Mouse (Mus musculus) frontal cortex, postnatal 10 days (tissue): ENCODE data around the gene Pik3r3.

Source experiments
- DNase-seq, 2 experiments: peaks; one replicate each; pipeline ENCODE4 v3.0.0; 2022; ENCODE audit warnings: low spot score in 2 of 2, mixed read lengths in 1 of 2

Gene Pik3r3

GRCm38 (mm10) chr4:116219056-116219455 lies 2.4 kb upstream of the Pik3r3 start:
- DNase-seq = no peak

- DNase-seq = no peak
Observed at GRCm38 (mm10) chr4:116220071-116220650, 1.3 kb upstream of the Pik3r3 start.

- DNase-seq = no peak
Observed at GRCm38 (mm10) chr4:116220780-116221139, 658 bp upstream of the Pik3r3 start.

- no peak for DNase-seq
Observed at GRCm38 (mm10) chr4:116221996-116222842, 801 bp downstream of the Pik3r3 start.

GRCm38 (mm10) chr4:116222843-116223119 lies 1.4 kb downstream of the Pik3r3 start:
- no peak for DNase-seq

DNA sequence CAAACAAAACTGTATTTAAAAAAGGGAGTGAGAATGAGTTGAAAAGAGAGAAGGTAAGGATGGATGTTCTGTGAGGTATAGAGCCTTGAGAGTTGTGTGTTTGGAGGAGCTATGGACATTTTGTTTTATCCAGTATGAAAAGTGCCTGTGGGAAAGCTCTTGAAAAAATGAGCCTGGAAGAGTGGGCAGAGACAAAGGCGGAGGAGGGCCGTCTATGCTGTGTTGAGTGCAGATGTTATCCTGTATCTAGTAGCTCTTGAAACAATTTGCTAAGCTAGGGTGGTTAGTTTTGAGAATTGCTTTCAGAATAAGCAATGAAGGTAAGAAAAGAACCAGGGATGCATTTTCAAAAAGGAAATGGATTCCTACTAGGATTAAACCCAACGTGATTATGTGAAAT lies 22.0 kb downstream of the Pik3r3 start:
- no peak for DNase-seq

DNA sequence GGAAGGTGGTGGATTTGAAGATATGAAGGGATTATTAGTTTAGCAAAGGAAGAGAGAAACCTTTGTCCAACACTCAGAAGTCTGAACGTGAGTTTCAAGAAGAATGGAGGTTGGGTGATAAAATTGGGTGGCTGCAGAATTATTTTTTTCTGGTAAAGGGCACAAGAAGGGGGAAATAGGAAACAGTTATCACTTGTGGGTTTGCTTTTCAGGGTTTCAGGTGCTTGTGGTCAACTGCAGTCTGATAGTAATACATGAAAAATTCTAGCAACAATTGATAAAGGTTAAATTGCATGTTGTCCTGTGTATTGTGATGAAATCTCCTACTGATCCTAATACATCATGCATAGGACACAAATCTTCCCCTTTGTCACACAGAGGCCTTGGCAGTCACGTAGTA lies 22.8 kb downstream of the Pik3r3 start:
- DNase-seq = no peak

- peak in 1 of 2 experiments; percentile 13 for DNase-seq
Observed at GRCm38 (mm10) chr4:116245926-116246325, 24.5 kb downstream of the Pik3r3 start.

DNA sequence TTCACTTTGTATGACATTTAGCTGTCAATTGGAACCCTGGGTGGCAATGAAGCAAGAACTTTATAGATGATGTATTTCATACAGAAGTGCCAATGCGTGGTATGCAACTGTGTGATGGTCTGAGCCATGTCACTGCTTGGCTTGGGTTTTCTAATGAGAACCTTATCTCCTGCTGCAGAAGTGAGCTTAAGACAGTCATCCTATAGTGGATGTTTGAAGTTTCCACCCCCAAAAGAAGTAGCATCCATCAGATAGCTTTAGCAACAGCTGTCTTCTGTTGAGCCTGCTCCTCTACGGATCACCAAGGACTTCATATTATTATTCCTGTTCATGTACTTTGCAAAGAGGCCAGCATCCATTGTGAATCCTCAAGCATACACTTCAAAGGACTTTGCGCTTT lies 28.6 kb downstream of the Pik3r3 start:
- no peak for DNase-seq

DNA sequence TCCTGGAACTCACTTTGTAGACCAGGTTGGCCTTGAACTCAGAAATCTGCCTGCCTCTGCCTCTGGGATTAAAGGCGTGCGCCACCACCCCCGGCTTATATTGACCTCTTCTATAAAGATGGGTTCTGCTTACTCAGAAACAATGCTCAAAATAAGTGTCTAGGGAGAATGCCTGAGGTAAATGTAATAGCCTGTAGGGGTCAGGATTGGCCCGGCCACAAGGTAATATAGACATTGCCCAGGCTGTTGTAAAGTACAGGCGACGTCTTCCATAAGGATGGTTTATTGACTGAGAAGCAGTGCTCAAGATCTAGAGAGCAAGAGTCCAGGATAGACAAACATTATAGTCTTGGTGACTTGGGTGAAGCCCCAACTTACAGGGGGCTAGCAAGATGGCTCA lies 46.8 kb downstream of the Pik3r3 start:
- no peak for DNase-seq

DNA sequence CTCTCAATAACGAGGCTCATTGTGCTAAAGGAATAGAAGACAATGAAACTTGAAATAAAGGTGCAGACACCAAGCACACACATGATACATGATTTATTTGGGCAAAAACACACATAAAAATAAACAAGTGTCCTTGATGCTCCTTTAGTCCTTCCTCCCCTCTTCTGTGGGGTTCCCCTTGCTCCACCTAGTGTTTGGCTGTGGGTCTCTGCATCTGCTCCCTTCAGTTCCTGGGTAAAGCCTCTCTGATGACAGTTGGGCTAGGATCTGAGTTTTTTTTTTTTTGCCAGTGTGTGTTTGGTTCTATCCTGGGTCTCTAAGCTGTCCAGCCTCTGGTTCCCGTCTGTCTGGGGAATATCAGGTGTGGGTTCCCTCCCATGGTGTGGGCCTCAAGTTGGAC lies 60.8 kb downstream of the Pik3r3 start:
- DNase-seq = no peak

DNA sequence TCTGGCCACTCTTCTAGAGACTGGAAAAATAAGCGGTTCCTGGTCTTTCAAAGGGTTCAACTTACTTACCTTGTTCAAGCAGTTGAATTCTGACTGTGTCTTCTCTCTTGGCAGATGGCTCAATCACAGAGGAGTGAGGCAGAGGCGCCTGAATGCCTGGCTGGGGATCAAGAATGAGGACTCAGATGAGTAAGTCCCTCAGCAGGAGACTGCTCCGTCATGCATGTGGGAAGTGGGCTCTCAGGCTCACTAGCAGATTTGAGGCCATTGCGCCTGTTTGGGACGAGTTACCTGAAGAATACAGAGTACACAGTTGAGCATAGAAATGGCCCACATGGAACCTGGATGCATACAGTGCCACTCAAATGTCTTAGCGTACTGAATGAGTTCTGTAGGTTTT lies 70.1 kb downstream of the Pik3r3 start:
- DNase-seq = no peak

DNA sequence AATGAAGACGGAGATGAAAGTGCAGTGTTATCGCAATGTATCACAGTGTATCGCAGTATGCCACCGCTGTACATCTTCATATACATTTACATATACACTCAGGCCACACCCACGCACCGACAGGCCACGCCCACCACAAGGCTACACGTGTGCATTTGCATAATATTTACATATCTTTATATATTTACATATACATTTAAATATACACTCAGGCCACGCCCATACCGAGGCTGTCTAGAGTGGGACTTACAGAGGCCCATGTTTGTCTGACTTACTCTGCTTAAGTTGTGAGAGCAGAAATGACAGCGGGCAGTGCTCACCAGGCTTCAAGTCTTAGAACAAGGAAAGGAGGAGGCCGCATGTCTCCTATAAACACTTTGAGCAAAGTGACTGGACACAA lies 71.9 kb downstream of the Pik3r3 start:
- no peak for DNase-seq

DNA sequence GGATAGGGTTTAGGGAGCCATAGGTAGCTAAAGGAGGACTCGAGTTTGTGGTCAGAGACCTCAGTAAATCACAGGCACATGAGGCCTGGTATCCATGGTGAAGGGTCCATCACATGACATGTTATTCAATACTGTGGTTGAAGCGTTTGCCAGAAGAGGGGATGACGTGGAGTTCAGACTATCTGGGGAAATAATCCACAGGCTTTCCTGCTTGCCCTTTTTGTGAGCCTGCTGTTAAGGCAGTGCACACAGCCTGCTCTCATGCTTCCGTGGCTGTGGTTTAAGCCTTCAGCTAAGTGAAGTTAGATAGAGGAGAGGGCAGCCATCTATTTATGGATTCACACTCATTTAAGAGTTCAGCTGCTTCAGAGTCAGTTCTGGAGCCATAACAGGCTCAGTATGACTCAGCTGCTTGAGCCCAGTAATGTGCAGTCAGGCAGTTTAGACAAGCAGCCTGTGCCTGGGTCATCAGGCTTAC lies 79.5 kb downstream of the Pik3r3 start:
- DNase-seq = no peak

GRCm38 (mm10) chr4:116304551-116304950 lies 83.1 kb downstream of the Pik3r3 start:
- no peak for DNase-seq

DNA sequence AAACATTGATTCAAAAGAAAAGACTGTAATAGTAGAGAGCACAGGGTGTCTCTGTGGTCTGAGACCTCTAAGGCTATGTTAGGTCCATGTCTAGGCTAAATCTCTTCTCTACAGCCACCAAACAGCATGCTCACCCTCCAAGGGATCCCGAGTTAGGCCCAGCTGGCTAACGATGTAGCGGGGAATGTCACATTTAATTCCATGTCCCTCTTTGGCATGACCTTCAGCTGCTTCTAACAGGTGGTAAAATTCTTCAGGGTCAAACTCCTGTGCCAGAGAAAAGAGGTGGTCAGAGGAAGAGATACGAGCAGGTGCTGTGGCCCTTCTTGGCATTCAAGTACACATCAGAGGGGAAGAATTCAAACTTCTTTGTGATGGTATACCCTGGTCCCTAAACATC lies 96.2 kb downstream of the Pik3r3 start:
- no peak for DNase-seq

GRCm38 (mm10) chr4:116322127-116322526 lies 100.7 kb downstream of the Pik3r3 start:
- no peak for DNase-seq

DNA sequence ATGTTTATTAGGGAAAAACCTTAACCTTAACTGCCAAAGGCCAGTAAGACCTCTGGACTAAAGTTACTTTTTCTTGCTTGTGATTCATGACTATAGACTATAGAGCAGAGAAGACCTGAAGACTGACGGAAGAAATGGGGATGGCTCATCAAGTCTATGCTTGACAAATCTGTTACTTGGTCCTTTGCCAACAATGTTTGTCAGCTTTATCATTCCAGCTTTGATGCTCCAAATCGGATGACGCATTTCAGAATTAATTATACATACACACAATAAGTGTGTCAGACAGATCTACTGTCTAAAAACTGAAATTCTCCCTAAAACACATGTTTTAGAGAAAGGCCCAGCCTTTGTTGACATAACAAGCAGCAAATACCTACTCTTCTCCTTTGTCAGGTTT lies 107.8 kb downstream of the Pik3r3 start:
- DNase-seq = no peak

GRCm38 (mm10) chr4:116336294-116336693 lies 114.9 kb downstream of the Pik3r3 start:
- DNase-seq = no peak

DNA sequence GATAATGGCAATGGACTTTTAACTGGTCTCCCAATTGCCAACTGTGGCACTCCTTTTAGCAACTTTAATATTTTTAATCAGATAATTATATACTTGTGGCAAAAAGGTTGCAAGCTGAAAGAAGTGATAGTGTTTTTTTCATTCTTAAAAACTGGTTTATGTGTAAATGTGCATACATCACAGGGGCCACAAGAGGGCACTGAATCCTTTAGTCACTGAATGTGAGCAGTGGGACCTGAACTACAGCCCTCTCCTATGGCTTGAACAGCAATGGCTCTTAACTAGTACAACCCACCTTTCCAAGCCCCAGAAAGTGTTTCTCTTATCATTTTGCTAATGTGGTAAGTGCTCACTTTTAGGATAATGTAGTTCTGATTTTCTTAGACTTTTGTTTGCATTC lies 120.7 kb downstream of the Pik3r3 start:
- peak in 1 of 2 experiments; percentile 40 for DNase-seq

DNA sequence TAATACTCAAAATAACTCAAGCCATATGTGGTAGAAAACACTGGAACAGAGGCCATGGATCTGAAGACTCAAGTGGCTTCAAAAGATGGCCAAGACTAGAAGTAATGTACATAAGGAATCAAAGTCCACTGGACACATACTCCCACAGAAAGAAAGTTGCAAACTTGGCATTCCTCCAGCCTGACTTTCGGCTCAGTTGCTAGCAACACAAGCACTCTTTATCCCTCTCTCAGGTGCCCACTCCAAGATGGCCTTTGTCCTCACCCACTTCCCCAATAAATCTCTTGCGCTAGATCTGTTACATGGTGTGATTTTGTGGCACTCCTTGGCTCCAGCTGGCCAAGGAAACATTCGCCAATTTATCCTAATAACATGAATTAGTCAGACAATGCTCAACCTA lies 131.1 kb downstream of the Pik3r3 start:
- DNase-seq = no peak
